Mouse (Mus musculus): ENCODE measurements around the gene Myo1h.

GRCm38 (mm10) chr5:114407810-114408209 lies 118.8 kb downstream of the Myo1h start:
- no peak for TF ChIP-seq FOSL1 (IDR thresholded peaks at IDR 0.05; ENCODE audit: insufficient read depth, low read length, poor library complexity, severe bottlenecking)
- no peak for TF ChIP-seq CTCF (IDR thresholded peaks at IDR 0.05; ENCODE audit: control insufficient read depth, insufficient read depth, insufficient read length)

All from C2C12 (cell line).